Mouse (Mus musculus): Measurements from ENCODE around the gene Cyp2f2. TPM values are rescaled to one million over a fixed set of nuclear protein-coding genes. Genes with fewer than 3 reads are reported as not detected.

The Cyp2f2 gene
- polyA plus RNA-seq, 1 experiment: not detected

DNA sequence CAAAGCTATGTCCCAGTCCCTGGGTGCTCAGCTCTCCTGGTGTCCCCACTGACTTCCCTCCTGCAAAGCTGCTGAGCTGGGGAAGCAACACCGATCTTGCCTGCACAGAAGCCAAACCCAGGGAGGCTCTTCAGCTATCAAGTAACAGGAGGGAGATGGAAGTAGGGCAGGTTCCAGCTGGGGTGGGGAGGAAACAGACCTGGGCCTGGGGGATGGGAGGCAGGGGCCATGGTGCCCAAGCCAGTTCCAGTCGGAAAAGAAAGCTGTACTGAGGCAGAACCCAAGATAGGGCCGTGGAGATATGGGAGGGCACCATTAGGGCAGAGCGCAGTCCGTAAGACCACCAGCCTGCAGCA lies 43.7 kb downstream of the Cyp2f2 start:
- no peak overlapping the region for H3K9ac ChIP-seq (ENCODE audit: low read depth, poor library complexity, severe bottlenecking)
- no peak overlapping the region for H3K4me3 ChIP-seq (ENCODE audit: low read depth, low read length)
- H3K27ac ChIP-seq (ENCODE audit: insufficient read depth, low read length): no peak overlapping the region
- no peaks in the 10 kb centered on the region for H3K36me3 ChIP-seq (ENCODE audit: control insufficient read depth, insufficient read depth, low read length, poor library complexity, severe bottlenecking)
- TF ChIP-seq CTCF (IDR thresholded peaks at IDR 0.05; ENCODE audit: low read depth, low read length) (no peak), EP300 (IDR thresholded peaks at IDR 0.05; ENCODE audit: insufficient read depth, low read depth, low read length) (no peak), POLR2A (IDR thresholded peaks at IDR 0.05; ENCODE audit: insufficient read depth, low read length) (no peak)
- H3K4me1 ChIP-seq (ENCODE audit: control insufficient read depth, insufficient read depth, low read length): peaks cover 2% of the 10 kb centered on the region
- no peaks in the 10 kb centered on the region for H3K27me3 ChIP-seq (ENCODE audit: control insufficient read depth, insufficient read depth, low read length, poor library complexity, severe bottlenecking)
- H3K9me3 ChIP-seq (replicated peaks; ENCODE audit: control insufficient read depth, insufficient read depth, low read length, poor library complexity, severe bottlenecking): no peaks in the 10 kb centered on the region

- no peaks in the 10 kb centered on the region for H3K9me3 ChIP-seq (replicated peaks; ENCODE audit: control insufficient read depth, insufficient read depth, low read length, poor library complexity, severe bottlenecking)
- no peaks in the 10 kb centered on the region for H3K36me3 ChIP-seq (ENCODE audit: control insufficient read depth, insufficient read depth, low read length, poor library complexity, severe bottlenecking)
- H3K27ac ChIP-seq (ENCODE audit: insufficient read depth, low read length): no peak overlapping the region
- H3K9ac ChIP-seq (ENCODE audit: low read depth, poor library complexity, severe bottlenecking): peak overlapping the region; percentile 82
- peaks cover 2% of the 10 kb centered on the region for H3K4me1 ChIP-seq (ENCODE audit: control insufficient read depth, insufficient read depth, low read length)
- no peaks in the 10 kb centered on the region for H3K27me3 ChIP-seq (ENCODE audit: control insufficient read depth, insufficient read depth, low read length, poor library complexity, severe bottlenecking)
- TF ChIP-seq POLR2A (IDR thresholded peaks at IDR 0.05; ENCODE audit: insufficient read depth, low read length) (no peak), EP300 (IDR thresholded peaks at IDR 0.05; ENCODE audit: insufficient read depth, low read depth, low read length) (no peak), CTCF (IDR thresholded peaks at IDR 0.05; ENCODE audit: low read depth, low read length) (no peak)
- H3K4me3 ChIP-seq (ENCODE audit: low read depth, low read length): peak overlapping the region; percentile 97
Observed at GRCm38 (mm10) chr7:27164112-27164947, 44.6 kb downstream of the Cyp2f2 start.

DNA sequence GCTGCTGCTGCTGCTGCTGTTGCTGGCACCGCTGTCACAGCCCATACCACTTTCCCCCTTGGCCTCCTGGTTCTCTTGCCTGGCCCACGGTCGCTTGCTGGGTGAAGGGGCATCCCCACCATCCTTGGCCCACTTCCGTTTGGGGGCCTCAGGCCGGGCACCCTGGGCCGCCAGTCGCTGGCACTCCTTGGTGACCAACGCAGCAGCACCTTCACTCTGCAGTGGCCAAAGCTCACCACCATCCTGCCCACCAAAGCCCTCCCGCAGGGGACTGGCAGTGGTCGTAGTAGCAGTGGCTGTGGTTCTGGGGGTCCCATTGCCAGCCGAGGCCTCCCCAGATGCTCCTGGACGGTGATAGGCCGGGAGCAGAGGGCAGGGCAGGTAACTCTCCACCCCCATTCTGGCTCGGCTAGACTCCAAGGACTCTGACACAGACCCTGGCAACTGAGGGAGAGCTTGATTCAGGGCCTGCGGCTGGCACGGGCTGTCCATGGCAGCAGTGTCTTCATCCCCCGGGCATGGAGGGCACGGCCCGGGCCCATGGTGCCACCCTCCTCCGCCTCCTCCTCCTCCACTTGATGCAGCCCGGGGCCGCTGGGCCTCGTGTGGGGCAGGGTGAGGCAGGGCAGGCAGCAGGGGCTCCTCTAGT lies 45.4 kb downstream of the Cyp2f2 start:
- Histone ChIP-seq H3K4me1 (ENCODE audit: control insufficient read depth, insufficient read depth, low read length) (peaks cover 1% of the 10 kb centered on the region), H3K9ac (ENCODE audit: low read depth, poor library complexity, severe bottlenecking) (peak overlapping the region; percentile 82), H3K36me3 (ENCODE audit: control insufficient read depth, insufficient read depth, low read length, poor library complexity, severe bottlenecking) (no peaks in the 10 kb centered on the region), H3K9me3 (replicated peaks; ENCODE audit: control insufficient read depth, insufficient read depth, low read length, poor library complexity, severe bottlenecking) (no peaks in the 10 kb centered on the region), H3K27me3 (ENCODE audit: control insufficient read depth, insufficient read depth, low read length, poor library complexity, severe bottlenecking) (no peaks in the 10 kb centered on the region), H3K27ac (ENCODE audit: insufficient read depth, low read length) (no peak overlapping the region), H3K4me3 (ENCODE audit: low read depth, low read length) (peak overlapping the region; percentile 97)
- TF ChIP-seq POLR2A (IDR thresholded peaks at IDR 0.05; ENCODE audit: insufficient read depth, low read length) (no peak), CTCF (IDR thresholded peaks at IDR 0.05; ENCODE audit: low read depth, low read length) (no peak), EP300 (IDR thresholded peaks at IDR 0.05; ENCODE audit: insufficient read depth, low read depth, low read length) (no peak)

DNA sequence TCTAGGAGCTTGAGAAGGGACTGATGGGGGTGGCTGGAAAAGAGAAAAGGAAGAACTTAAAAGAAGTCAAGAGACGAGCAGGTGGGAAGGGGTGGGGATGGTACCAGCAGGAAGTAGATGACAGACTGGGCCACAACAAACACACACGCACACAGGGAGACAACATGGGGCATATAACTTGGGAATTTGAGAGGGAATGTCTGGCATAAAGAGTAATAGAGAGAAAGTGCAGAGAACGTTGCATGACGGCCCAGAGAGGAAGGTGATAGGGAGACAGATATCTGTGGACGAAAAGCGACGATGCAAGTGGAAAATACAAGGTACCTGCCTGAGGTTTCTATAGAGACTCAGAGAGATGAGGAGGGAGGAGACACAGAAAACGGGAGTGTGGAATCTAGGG lies 46.0 kb downstream of the Cyp2f2 start:
- no peaks in the 10 kb centered on the region for H3K36me3 ChIP-seq (ENCODE audit: control insufficient read depth, insufficient read depth, low read length, poor library complexity, severe bottlenecking)
- no peaks in the 10 kb centered on the region for H3K9me3 ChIP-seq (replicated peaks; ENCODE audit: control insufficient read depth, insufficient read depth, low read length, poor library complexity, severe bottlenecking)
- H3K27me3 ChIP-seq (ENCODE audit: control insufficient read depth, insufficient read depth, low read length, poor library complexity, severe bottlenecking): no peaks in the 10 kb centered on the region
- H3K9ac ChIP-seq (ENCODE audit: low read depth, poor library complexity, severe bottlenecking): peak overlapping the region; percentile 82
- H3K27ac ChIP-seq (ENCODE audit: insufficient read depth, low read length): peak overlapping the region; percentile 42; the same call in 1 of the 2 replicates
- H3K4me3 ChIP-seq (ENCODE audit: low read depth, low read length): peak overlapping the region; percentile 97
- TF ChIP-seq EP300 (IDR thresholded peaks at IDR 0.05; ENCODE audit: insufficient read depth, low read depth, low read length): no peak
- TF ChIP-seq CTCF (IDR thresholded peaks at IDR 0.05; ENCODE audit: low read depth, low read length): no peak
- no peak for TF ChIP-seq POLR2A (IDR thresholded peaks at IDR 0.05; ENCODE audit: insufficient read depth, low read length)
- H3K4me1 ChIP-seq (ENCODE audit: control insufficient read depth, insufficient read depth, low read length): no peaks in the 10 kb centered on the region

DNA sequence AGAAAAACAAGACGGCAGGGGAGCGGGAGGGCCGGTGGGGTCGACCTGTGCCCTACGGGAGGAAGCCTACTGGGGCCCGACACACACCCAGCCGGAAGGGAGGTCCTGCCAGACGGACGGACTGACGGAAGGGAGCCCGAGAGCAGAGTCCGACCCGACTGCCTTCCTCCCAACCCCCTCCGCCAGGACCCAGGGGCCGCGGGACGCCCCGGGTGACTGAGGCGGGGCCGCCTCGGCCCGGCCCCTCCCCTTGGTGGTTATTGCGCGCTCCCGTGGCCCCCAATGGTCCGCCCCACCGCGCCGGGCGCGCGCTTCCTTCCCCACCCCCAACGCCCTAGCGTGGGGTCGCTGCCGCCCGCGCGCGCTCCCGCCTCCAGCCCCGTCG lies 46.5 kb downstream of the Cyp2f2 start:
- no peaks in the 10 kb centered on the region for H3K36me3 ChIP-seq (ENCODE audit: control insufficient read depth, insufficient read depth, low read length, poor library complexity, severe bottlenecking)
- TF ChIP-seq EP300 (IDR thresholded peaks at IDR 0.05; ENCODE audit: insufficient read depth, low read depth, low read length): no peak
- peak; percentile 14 for TF ChIP-seq POLR2A (IDR thresholded peaks at IDR 0.05; ENCODE audit: insufficient read depth, low read length)

More for the DNA sequence above, 46.5 kb downstream of the Cyp2f2 start:
- peak overlapping the region; percentile 42; the same call in 1 of the 2 replicates for H3K27ac ChIP-seq (ENCODE audit: insufficient read depth, low read length)
- H3K9me3 ChIP-seq (replicated peaks; ENCODE audit: control insufficient read depth, insufficient read depth, low read length, poor library complexity, severe bottlenecking): no peaks in the 10 kb centered on the region
- no peaks in the 10 kb centered on the region for H3K4me1 ChIP-seq (ENCODE audit: control insufficient read depth, insufficient read depth, low read length)
- no peaks in the 10 kb centered on the region for H3K27me3 ChIP-seq (ENCODE audit: control insufficient read depth, insufficient read depth, low read length, poor library complexity, severe bottlenecking)
- H3K9ac ChIP-seq (ENCODE audit: low read depth, poor library complexity, severe bottlenecking): peak overlapping the region; percentile 82
- peak overlapping the region; percentile 97 for H3K4me3 ChIP-seq (ENCODE audit: low read depth, low read length)
